Mouse (Mus musculus): Measurements from ENCODE around the gene Tceal5.
"Not testable (repeated sequence)": the region's sequence is repeated elsewhere in the genome, so short reads cannot be mapped to it uniquely, and the experiment has no call there.

Tceal5 gene

GRCm38 (mm10) chrX:136203664-136204066 lies at the start of gene Tceal5:
Tceal5 (minus strand) TSS chrX:136203876.
- in situ Hi-C loops (cut with MseI, MboI) = loop anchor here in 1 of 2 experiments (10.0 kb wide), 1 partner anchor 111 kb away; no protein-coding TSS in a partner anchor

- in situ Hi-C loops (cut with MseI, MboI) = no loop called here
Observed at GRCm38 (mm10) chrX:136252023-136252729, 48.5 kb upstream of the Tceal5 start.

- in situ Hi-C loops (cut with MseI, MboI) = loop anchor here in 1 of 2 experiments (10.0 kb wide), 1 partner anchor 65 kb away; no protein-coding TSS in a partner anchor
Observed at GRCm38 (mm10) chrX:136249671-136250070, 46.0 kb upstream of the Tceal5 start.

GRCm38 (mm10) chrX:136248811-136249210 lies 45.1 kb upstream of the Tceal5 start:
- in situ Hi-C loops (cut with MseI, MboI) = loop anchor here in 1 of 2 experiments (10.0 kb wide), 1 partner anchor 66 kb away; no protein-coding TSS in a partner anchor

- in situ Hi-C loops (cut with MseI, MboI) = loop anchor here in 1 of 2 experiments (10.0 kb wide), 1 partner anchor 69 kb away; no protein-coding TSS in a partner anchor
Observed at GRCm38 (mm10) chrX:136245521-136246071, 41.9 kb upstream of the Tceal5 start.

- in situ Hi-C loops (cut with MseI, MboI) = loop anchor here in 1 of 2 experiments (10.0 kb wide), 1 partner anchor 70 kb away; no protein-coding TSS in a partner anchor
Observed at GRCm38 (mm10) chrX:136244574-136245229, 41.0 kb upstream of the Tceal5 start, which contains the start of gene Tceal9. Tceal9 (plus strand) TSS chrX:136245079.

- in situ Hi-C loops (cut with MseI, MboI) = loop anchor here in 1 of 2 experiments (10.0 kb wide), 1 partner anchor 72 kb away; no protein-coding TSS in a partner anchor
Observed at GRCm38 (mm10) chrX:136243181-136243580, 39.5 kb upstream of the Tceal5 start.

- in situ Hi-C loops (cut with MseI, MboI) = no loop called here
Observed at GRCm38 (mm10) chrX:136238118-136238517, 34.4 kb upstream of the Tceal5 start.

- in situ Hi-C loops (cut with MseI, MboI) = no loop called here
Observed at GRCm38 (mm10) chrX:136227768-136228167, 24.1 kb upstream of the Tceal5 start.

- in situ Hi-C loops (cut with MseI, MboI) = no loop called here
Observed at GRCm38 (mm10) chrX:136223714-136224113, 20.0 kb upstream of the Tceal5 start.

GRCm38 (mm10) chrX:136216303-136216702 lies 12.6 kb upstream of the Tceal5 start:
- in situ Hi-C loops (cut with MseI, MboI) = no loop called here

GRCm38 (mm10) chrX:136214729-136215677 lies 11.3 kb upstream of the Tceal5 start, which contains the start of the genes Tceal7 and Bex1:
Tceal7 (plus strand) TSS chrX:136214779.
Bex1 (minus strand) TSS chrX:136215513.
- in situ Hi-C loops (cut with MseI, MboI) = not testable (repeated sequence)

- in situ Hi-C loops (cut with MseI, MboI) = no loop called here
Observed at GRCm38 (mm10) chrX:136213396-136213795, 9.7 kb upstream of the Tceal5 start.

GRCm38 (mm10) chrX:136204406-136204805 lies 730 bp upstream of the Tceal5 start:
- in situ Hi-C loops (cut with MseI, MboI) = loop anchor here in 1 of 2 experiments (10.0 kb wide), 1 partner anchor 110 kb away; no protein-coding TSS in a partner anchor

- in situ Hi-C loops (cut with MseI, MboI) = loop anchor here in 1 of 2 experiments (10.0 kb wide), 1 partner anchor 112 kb away; no protein-coding TSS in a partner anchor
Observed at GRCm38 (mm10) chrX:136203257-136203656, 419 bp downstream of the Tceal5 start.

- in situ Hi-C loops (cut with MseI, MboI) = loop anchor here in 1 of 2 experiments (5.0 kb wide), 1 partner anchor 125 kb away; no protein-coding TSS in a partner anchor
Observed at GRCm38 (mm10) chrX:136196873-136197272, 6.8 kb downstream of the Tceal5 start.

- in situ Hi-C loops (cut with MseI, MboI) = loop anchor here in 1 of 2 experiments (5.0 kb wide), 1 partner anchor 127 kb away; no protein-coding TSS in a partner anchor
Observed at GRCm38 (mm10) chrX:136195193-136195944, 8.3 kb downstream of the Tceal5 start.

- in situ Hi-C loops (cut with MseI, MboI) = no loop called here
Observed at GRCm38 (mm10) chrX:136183107-136183506, 20.6 kb downstream of the Tceal5 start.

GRCm38 (mm10) chrX:136180897-136181553 lies 22.7 kb downstream of the Tceal5 start:
- in situ Hi-C loops (cut with MseI, MboI) = no loop called here

Data from mouse trophoblast stem cell (cell line).